Mouse (Mus musculus): ENCODE measurements around the gene Ralgapb. TPM values are rescaled to one million over a fixed set of nuclear protein-coding genes. Genes with fewer than 3 reads are reported as not detected.

Ralgapb gene
- total RNA-seq, 2 experiments from 2014 or later: 25.6 to 27.4 TPM

DNA sequence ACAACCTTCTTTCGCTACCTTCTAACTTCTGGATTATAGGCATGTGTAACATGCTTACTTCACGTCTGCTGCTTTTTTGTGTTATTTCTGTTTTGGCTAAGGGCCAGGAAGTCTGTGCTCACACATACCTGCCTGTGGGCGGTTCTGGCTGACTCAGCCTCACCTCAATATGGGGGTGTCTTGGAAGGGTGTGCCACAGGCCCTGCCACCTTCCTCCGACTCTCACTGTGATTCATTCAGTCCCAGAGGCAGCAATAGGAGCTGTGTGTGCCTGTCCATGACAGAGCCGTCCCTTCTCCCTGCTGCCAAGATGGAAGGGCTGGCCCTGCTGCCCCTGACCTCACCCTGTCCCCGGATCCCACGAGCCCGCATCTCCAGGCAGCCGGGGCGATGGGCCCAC, 102.9 kb downstream of the Ralgapb start, which contains the start of gene Arhgap40:
TSS of gene Arhgap40 (plus strand) at position 269 of the 400 bp plus-strand sequence.
- no peak for DNase-seq (ENCODE audit: low spot score in 2 of 2)

DNA sequence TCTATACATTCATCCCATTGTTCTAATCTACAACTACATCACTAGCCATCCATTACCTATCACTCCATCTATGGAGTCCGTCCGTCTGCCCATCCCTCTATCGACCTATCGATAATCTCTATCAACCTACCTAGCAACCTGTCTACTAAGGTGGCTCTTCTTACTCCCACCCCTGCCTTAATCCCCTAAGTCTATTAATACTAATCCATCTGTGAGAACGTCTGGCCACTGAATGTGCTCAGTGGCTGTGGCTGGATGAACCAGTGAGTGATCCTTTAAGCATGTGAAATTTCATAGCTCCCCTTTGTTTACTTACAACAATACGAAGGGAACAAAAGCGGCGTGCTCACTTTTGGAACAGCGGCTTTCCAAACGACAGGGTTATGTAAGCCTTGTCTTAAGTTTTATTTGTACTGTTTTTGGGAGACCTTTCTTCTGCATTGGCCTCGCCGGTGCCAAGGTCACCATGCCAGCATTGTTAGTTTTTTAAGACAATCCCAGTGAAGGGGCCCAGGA, 104.2 kb downstream of the Ralgapb start:
- DNase-seq (ENCODE audit: low spot score in 2 of 2): no peak

DNA sequence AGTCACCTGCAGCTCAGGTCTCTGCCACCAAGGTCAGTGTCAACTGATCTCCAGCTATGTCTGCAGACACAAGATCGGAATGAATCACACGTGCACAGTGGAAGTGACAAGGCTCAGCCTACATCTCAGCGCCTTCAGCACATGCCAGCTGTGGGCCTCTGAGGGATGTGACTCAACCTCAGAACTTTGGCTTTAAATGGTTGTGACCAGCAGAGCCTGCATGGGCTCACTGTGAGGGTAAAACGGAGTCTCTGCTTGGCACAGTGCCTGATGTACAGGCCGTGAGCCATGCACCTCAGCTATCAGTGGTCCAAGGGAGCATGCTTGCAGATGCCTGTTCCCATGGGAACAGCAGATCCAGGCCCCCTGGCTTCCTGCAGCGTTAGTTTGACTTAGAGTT, 108.9 kb downstream of the Ralgapb start:
- no peak for DNase-seq (ENCODE audit: low spot score in 2 of 2)

DNA sequence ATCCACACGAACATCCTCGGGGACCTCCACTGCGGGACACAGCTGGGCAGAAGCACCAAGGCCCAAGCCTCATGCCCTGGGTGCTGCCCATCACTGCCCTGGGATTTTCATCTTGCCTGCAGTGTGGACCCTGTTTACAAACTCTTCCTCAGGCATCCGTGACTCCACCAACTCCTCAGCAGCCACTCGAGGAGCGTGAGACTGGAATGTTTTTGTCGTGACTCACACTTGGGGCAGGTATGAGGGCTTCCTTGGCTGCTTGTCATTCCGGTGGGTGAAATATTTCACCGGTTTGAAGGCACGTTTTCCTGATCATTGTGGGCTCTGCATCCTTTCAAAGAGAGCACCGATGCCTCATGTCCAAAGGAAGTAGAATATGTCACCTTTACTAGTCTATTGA, 109.4 kb downstream of the Ralgapb start:
- no peak for DNase-seq (ENCODE audit: low spot score in 2 of 2)

DNA sequence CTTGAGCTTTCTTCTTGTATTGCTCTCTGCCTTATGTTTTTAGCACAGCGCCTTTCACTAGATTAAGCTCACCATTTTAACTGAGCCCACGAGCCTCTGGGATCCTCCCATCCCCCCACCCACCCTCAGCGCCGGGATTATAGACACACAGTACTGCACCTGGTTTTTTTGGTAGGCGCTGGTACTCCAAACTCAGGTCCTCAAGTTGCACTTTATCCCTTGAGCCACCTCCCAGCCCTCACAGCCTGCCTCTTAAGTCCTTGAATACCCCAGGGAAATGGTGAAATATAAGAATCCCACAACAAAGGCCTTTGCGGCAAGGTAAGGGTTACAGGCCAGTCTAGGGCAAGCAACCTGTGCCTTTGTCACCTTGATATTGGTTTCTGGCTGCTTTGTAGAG, 110.2 kb downstream of the Ralgapb start:
- no peak for DNase-seq (ENCODE audit: low spot score in 2 of 2)

DNA sequence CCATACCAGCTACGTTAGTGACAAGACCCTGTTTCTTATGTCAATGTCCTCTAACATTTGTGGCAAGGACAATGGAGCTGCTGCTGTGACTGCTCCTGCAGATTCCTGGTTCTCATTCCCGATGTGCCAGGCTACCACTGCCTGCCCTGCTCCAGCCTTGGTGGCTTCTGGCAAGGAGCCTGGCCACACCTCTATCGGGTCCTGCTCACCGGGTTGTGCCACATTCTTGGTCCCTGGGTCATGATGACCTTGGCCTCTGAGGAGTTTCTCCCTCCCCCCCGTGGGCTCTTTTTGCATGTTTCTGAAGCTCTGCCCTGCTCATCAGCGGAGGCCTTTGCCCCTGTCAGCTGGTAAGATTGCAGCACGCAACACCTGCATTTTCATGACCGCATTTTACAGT, 113.4 kb downstream of the Ralgapb start:
- DNase-seq (ENCODE audit: low spot score in 2 of 2): no peak

DNA sequence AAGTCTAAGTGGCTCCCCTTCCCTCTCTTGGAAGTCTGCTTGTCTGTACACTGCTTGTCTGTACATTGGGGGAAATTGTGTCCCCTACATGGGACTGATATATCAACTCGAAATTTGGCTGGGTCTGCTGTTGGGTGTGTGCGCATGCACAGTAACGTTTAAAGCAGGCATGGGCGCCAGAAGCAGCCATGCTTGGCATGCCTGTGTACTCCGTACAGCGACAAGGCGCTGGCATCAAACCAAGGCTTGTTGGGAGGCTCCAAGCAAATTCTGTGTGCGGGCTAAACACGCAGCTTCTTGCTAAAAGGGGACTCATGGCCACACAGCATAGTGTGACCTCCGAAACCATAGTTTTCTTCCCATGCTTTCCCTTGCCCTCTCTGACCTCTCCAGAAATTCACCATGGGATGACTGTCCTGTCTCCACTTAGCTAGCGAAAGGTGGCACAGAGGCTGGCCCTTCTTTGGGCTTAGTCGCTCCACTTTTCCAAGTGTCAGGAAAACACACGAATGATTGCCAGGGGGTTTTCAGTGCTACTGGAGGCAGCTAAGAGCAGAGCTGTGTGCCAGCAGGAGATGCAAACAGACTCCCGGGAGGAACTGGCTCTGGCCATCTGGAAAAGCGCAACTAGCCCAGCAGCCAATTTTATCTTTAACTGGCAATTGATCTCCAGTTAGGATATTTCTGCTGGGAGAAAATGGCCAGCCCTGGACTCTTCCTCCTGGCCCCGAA, 114.6 kb downstream of the Ralgapb start:
- no peak for DNase-seq (ENCODE audit: low spot score in 2 of 2)

DNA sequence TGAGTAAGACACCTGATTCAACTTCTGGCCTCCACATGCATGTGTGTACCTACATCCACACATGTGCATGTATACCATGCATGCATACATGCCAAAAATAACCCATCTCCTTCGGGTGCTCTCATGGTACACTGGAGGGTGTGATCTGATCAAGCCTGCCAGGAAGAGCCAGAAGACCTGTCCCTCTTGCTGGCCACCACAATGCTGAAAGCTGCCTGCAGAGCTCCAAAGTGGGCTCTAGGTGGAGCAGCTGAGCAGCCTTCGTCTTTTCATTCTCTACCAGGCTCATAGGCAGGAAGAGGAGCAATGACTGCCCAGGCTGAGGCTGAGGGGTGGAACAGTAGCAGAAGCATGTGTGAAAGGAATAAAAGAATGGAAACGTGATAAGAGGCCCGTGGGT, 124.4 kb downstream of the Ralgapb start:
- DNase-seq (ENCODE audit: low spot score in 2 of 2): peak in 1 of 2 experiments; percentile 36

DNA sequence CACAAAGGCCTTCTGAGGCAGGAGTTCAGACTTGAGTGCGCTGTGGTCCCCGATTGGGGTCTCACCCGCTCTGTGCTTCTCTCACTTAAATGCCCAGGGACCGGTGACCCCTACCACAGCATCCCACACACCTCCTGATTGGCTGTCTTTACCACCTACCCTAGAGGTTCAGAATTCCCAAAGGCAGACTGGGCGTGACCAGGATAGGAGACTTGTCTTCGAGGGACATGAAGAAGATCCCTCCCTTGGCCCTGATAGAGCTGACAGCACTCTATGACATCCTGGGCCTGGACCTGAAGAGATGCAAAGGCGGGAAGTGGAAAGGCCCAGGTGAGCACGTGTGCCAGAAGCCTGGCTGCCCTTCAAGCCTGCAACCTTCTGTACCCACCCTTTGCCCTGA, 124.9 kb downstream of the Ralgapb start:
- no peak for DNase-seq (ENCODE audit: low spot score in 2 of 2)

DNA sequence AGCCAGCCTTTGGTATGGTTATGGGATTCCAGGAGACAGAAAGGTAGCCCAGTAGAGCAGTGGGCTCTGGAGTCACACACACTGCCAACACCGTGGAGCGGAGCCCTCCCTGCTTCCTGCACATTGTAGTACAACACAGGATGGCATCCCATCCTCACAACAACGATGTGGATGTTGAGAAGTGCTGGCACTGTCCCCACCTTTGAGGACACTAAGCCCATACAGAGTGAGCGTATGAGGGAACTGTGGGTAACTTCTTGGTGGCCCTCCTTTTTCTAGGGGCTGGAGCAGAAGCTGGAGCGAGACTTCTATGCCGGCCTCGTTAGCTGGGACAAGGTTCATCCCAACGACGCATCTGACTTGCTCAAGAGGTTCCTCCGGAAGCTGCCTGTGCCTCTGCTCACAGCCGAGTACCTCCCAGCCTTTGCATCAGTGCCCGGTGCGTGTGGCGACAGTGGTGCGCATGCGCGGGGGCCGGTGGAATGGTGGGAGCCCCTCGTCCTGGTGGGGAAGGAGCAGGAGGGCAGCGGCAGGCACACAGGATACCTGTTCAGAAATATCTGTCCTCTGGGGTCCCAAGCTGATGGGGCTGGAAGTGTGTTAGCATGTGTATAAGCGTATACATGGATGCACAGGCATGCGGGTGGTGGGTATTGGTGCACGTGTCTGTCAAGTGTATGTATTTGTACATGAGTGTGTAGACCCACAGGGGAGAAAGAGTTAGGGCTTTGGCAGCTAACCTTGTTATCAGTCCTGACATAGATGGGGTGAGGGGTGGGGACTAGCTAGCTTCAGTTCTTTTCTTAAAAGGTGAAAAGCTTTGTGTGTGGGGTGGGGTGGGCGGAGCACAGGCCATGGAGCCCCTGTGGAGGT, 130.0 kb downstream of the Ralgapb start:
- DNase-seq (ENCODE audit: low spot score in 2 of 2): no peak

DNA sequence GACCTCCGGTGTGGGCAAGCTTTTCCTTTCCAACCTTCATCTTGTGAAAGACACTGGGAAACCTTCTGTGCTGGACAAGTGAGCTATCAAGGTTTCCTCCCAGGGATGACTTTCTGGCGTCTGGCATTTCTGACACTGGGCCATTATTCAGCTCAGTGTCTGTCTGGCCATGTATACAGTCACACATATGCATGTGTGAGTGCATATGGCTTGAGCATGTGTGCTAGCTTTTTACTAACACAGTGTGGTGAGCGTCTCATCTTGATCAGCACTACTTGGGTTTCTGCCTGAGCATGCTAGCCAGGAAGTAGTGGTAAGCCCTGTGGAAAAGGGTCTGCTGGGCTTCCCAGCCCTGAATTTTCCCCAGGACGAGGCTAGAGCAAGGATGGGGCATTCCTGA, 131.6 kb downstream of the Ralgapb start:
- no peak for DNase-seq (ENCODE audit: low spot score in 2 of 2)

DNA sequence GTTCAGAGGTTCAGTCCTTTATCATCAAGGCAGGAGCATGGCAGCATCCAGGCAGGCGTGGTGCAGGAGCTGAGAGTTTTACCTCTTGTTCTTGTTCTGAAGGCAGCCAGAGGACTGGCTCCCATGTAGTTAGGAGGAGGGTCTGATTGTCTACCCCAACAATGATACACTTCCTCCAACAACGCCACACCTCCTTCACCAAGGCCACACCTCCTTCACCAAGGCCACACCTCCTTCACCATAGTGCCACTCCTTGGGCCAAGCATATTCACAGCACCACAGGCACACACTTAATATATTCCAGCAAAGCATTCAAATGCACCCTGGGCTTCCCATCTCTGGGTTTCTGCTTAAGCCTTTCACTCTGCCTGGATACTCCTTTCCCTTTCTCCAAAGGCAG, 135.6 kb downstream of the Ralgapb start:
- DNase-seq (ENCODE audit: low spot score in 2 of 2): no peak

DNA sequence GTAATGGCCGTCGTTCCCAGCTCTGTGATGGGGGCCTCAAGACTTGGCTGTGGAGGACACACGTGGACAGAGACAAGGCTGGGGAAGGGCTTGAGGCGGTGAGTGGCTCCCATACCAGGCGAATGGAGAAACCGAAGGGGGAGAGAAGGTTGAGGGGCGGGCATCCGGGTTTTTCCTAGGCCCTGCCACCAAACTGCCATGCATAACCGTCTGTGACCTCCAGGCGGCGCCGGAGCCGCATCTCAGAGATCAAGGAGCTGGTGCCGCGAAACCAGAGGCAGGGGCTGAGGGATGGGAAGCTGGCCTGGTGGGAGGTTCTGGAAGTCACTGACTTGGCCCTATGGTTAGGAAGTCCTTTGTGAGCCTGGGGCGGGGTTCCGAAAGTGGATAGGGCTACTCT, 137.1 kb downstream of the Ralgapb start:
- DNase-seq (ENCODE audit: low spot score in 2 of 2): peak; percentile 53 to 68

Other genes with a start within 250 kb of the Ralgapb start
- gene D630003M21Rik, start 180.6 kb upstream of the Ralgapb start, total RNA-seq (2021): 1 to 10 TPM; 4.2 to 5.4 TPM
- gene Bpi, start 151.8 kb upstream of the Ralgapb start, total RNA-seq (2021): not detected
- gene Lbp, start 103.4 kb upstream of the Ralgapb start, total RNA-seq (2021): 10 to 100 TPM in 1 of 2 experiments, 1 to 10 TPM in 1; 10.0 to 10.9 TPM
- gene Snhg11, start 34.2 kb upstream of the Ralgapb start, total RNA-seq (2021): under 1 TPM; 0.13 to 0.15 TPM
- gene Adig, start 92.8 kb downstream of the Ralgapb start, total RNA-seq (2021): 1 to 10 TPM; 6.8 to 7.6 TPM
- gene Arhgap40, start 102.9 kb downstream of the Ralgapb start, total RNA-seq (2021): not detected
- not detected for gene Slc32a1, start 200.9 kb downstream of the Ralgapb start, total RNA-seq (2021)
- 1 to 10 TPM; 7.3 to 9.0 TPM for gene Actr5, start 215.0 kb downstream of the Ralgapb start, total RNA-seq (2021)

All from gastrocnemius, postnatal 4 days (tissue).